Mouse (Mus musculus) forebrain, embryonic 15.5 days (tissue): Measurements from ENCODE around the gene Ssbp3. TPM values are rescaled to one million over a fixed set of nuclear protein-coding genes. Genes with fewer than 3 reads are reported as not detected.
A peak's percentile ranks its signal among the peaks of the same experiment; 100 is the strongest.

ENCODE experiments used
- ATAC-seq: fragments of 200-750 bp; cut with Nextera tagmentation; replicated peaks from 2 replicates; pipeline ENCODE4 v1.8.0; 2017; ENCODE audit warnings: mild to moderate bottlenecking, moderate TSS enrichment, moderate library complexity
- H3K27ac ChIP-seq: fragments of 300-500 bp; sonication (generic); replicated peaks from 2 replicates; pipeline ENCODE4 v1.5.1; 2015; ENCODE audit warnings: mild to moderate bottlenecking, inconsistent platforms
- H3K27me3 ChIP-seq: fragments of 300-500 bp; sonication (generic); 2 replicates; pipeline ENCODE4 v1.6.1; 2015; ENCODE audit warnings: inconsistent platforms
- H3K36me3 ChIP-seq: fragments of 300-500 bp; sonication (generic); 2 replicates; pipeline ENCODE4 v1.6.1; 2015; ENCODE audit warnings: mild to moderate bottlenecking, inconsistent platforms
- H3K4me1 ChIP-seq: fragments of 300-500 bp; sonication (generic); 2 replicates; pipeline ENCODE4 v1.6.1; 2015; ENCODE audit warnings: inconsistent platforms
- H3K4me2 ChIP-seq: fragments of 300-500 bp; sonication (generic); replicated peaks from 2 replicates; pipeline ENCODE4 v1.6.1; 2015; ENCODE audit warnings: mild to moderate bottlenecking, inconsistent platforms
- H3K4me3 ChIP-seq: fragments of 300-500 bp; sonication (generic); 2 replicates; pipeline ENCODE4 v1.5.1; 2015; ENCODE audit warnings: mild to moderate bottlenecking, inconsistent platforms
- H3K9ac ChIP-seq: fragments of 300-500 bp; sonication (generic); replicated peaks from 2 replicates; pipeline ENCODE4 v1.6.1; 2015; ENCODE audit warnings: mild to moderate bottlenecking, inconsistent platforms
- H3K9me3 ChIP-seq: fragments of 300-500 bp; sonication (generic); 2 replicates; pipeline ENCODE4 v1.6.1; 2016; ENCODE audit warnings: inconsistent platforms
- WGBS: fragments of 180-500 bp; shearing (Covaris S2); methylation state at CpG from one replicate; pipeline ENCODE4 v1.1.7; 2015; ENCODE audit warnings: mixed read lengths; 5-methylcytosine and 5-hydroxymethylcytosine counted together
- polyA plus RNA-seq: library from polyadenylated mRNA; unstranded; fragments of >200 nt; fragmentation: Nextera tagmentation; extraction: Ambion mirVana; gene quantifications from 2 replicates; pipeline ENCODE4 v1.2.1, GENCODE M21; 2015

The Ssbp3 gene
- polyA plus RNA-seq, 1 experiment from 2014 or later, result 198 TPM

- WGBS, result 89% methylated on average over 4 of the region's 4 CpGs
- ATAC-seq, result no peak
- no peak overlapping the region for H3K9ac ChIP-seq
- H3K27me3 ChIP-seq, result no peaks in the 10 kb centered on the region
- H3K4me2 ChIP-seq, result no peak overlapping the region
- H3K36me3 ChIP-seq, result no peaks in the 10 kb centered on the region
- H3K27ac ChIP-seq, result no peak overlapping the region
- H3K4me3 ChIP-seq, result no peak overlapping the region
- peaks cover 62% of the 10 kb centered on the region for H3K4me1 ChIP-seq
- H3K9me3 ChIP-seq, result no peaks in the 10 kb centered on the region
These were observed 61.6 kb downstream of the Ssbp3 start for GRCm38 (mm10) chr4:106972061-106972460.

GRCm38 (mm10) chr4:106972461-106973384, 62.2 kb downstream of the Ssbp3 start:
- 83% methylated on average over 15 of the region's 15 CpGs for WGBS
- H3K4me1 ChIP-seq, result peaks cover 68% of the 10 kb centered on the region
- H3K9ac ChIP-seq, result no peak overlapping the region
- 0 out of 2 replicates have a peak overlapping the region, but pooled peaks have one; percentile 23 for H3K27ac ChIP-seq
- H3K4me3 ChIP-seq, result no peak overlapping the region
- ATAC-seq, result no peak
- no peaks in the 10 kb centered on the region for H3K27me3 ChIP-seq
- H3K4me2 ChIP-seq, result no peak overlapping the region
- H3K36me3 ChIP-seq, result no peaks in the 10 kb centered on the region
- no peaks in the 10 kb centered on the region for H3K9me3 ChIP-seq

DNA sequence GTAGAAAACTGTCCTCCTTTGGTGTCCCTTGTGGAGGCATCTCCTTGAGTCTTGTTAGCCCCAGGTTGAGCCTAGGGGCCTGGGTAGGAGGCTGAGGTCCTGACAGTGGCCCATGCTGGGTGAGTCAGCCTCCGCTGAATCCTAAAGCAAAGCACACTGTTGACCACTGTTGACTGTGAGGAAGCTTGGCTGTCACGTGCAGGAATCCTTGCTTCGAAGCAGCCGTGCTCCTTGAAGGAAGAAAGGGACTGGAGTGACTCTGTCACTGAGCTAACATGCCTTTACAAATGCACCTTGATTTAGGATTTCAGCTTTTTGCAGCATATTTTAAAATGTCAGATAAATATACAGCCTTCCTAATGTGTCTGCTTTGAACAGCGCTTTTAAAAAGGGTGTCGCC, 64.8 kb downstream of the Ssbp3 start:
- peaks cover 70% of the 10 kb centered on the region for H3K4me1 ChIP-seq
- H3K27ac ChIP-seq, result no peak overlapping the region
- 66% methylated on average over 6 of the region's 6 CpGs for WGBS
- H3K27me3 ChIP-seq, result no peaks in the 10 kb centered on the region
- no peaks in the 10 kb centered on the region for H3K9me3 ChIP-seq
- H3K4me2 ChIP-seq, result no peak overlapping the region
- no peak overlapping the region for H3K9ac ChIP-seq
- no peaks in the 10 kb centered on the region for H3K36me3 ChIP-seq
- ATAC-seq, result no peak
- H3K4me3 ChIP-seq, result no peak overlapping the region

- ATAC-seq, result no peak
- no peaks in the 10 kb centered on the region for H3K27me3 ChIP-seq
- no peaks in the 10 kb centered on the region for H3K9me3 ChIP-seq
- peaks cover 65% of the 10 kb centered on the region for H3K4me1 ChIP-seq
- H3K9ac ChIP-seq, result no peak overlapping the region
- 39% methylated on average over 4 of the region's 4 CpGs for WGBS
- no peak overlapping the region for H3K4me3 ChIP-seq
- no peak overlapping the region for H3K27ac ChIP-seq
- H3K4me2 ChIP-seq, result no peak overlapping the region
- H3K36me3 ChIP-seq, result no peaks in the 10 kb centered on the region
These were observed 65.4 kb downstream of the Ssbp3 start for GRCm38 (mm10) chr4:106975890-106976289.

DNA sequence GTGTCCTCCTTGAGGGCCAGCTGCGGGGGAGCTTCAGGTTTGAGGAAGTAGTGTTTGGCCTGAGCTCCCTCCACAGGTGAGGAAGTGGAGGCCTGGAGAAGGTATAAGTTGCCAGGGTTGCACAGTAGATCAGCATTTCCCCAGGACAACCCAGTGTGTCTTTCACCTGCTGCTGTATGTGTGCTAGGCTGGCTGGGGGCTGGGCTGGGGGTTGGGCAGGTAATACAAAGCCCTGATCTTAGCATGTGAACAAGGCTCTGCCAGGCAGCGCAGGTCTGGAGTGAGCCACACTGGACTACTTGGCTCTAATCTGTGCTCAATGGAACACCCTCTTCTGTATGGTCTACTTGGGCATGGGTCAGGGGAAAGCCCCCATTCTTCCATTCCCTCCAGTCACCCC, 66.1 kb downstream of the Ssbp3 start:
- Histone ChIP-seq H3K9me3 (no peaks in the 10 kb centered on the region), H3K27me3 (no peaks in the 10 kb centered on the region), H3K36me3 (no peaks in the 10 kb centered on the region), H3K27ac (peak overlapping the region; percentile 69), H3K4me3 (no peak overlapping the region), H3K9ac (no peak overlapping the region), H3K4me2 (no peak overlapping the region), H3K4me1 (peaks cover 65% of the 10 kb centered on the region)
- no peak for ATAC-seq
- 49% methylated on average over 2 of the region's 2 CpGs for WGBS

GRCm38 (mm10) chr4:106977218-106977651, 66.7 kb downstream of the Ssbp3 start:
- Histone ChIP-seq H3K4me3 (no peak overlapping the region), H3K27ac (peak overlapping the region; percentile 69), H3K4me1 (peaks cover 64% of the 10 kb centered on the region), H3K36me3 (no peaks in the 10 kb centered on the region), H3K4me2 (no peak overlapping the region), H3K9ac (no peak overlapping the region), H3K27me3 (no peaks in the 10 kb centered on the region), H3K9me3 (no peaks in the 10 kb centered on the region)
- 6% methylated on average over 6 of the region's 6 CpGs for WGBS
- no peak for ATAC-seq

DNA sequence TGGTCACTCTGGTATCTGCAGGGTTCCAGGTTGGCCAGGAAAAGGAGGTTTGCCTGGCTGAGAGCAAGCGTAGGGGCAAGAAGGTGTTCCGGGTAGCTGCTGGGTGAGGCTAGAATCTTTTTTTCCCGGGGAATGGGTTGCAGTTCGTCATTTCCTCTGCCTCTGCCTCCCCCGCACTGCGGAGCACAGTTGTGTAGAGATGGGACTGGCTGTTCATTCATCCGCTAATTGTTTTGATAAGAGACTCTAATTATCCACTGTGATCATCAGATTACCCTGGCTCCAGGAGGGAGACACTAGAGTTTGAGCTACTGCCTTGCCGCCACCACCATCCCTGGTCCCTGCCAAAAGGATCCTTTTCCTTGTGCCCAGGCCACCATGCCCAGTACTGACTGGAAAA, 67.9 kb downstream of the Ssbp3 start:
- H3K36me3 ChIP-seq, result no peaks in the 10 kb centered on the region
- H3K9me3 ChIP-seq, result no peaks in the 10 kb centered on the region
- no peak overlapping the region for H3K4me3 ChIP-seq
- peaks cover 65% of the 10 kb centered on the region for H3K4me1 ChIP-seq
- WGBS, result 29% methylated on average over 8 of the region's 8 CpGs
- 0 out of 2 replicates have a peak overlapping the region, but pooled peaks have one; percentile 7 for H3K9ac ChIP-seq
- peak overlapping the region; percentile 69 for H3K27ac ChIP-seq
- no peaks in the 10 kb centered on the region for H3K27me3 ChIP-seq
- H3K4me2 ChIP-seq, result no peak overlapping the region
- ATAC-seq, result peak; percentile 11

GRCm38 (mm10) chr4:106980669-106981068, 70.2 kb downstream of the Ssbp3 start:
- Histone ChIP-seq H3K9me3 (no peaks in the 10 kb centered on the region), H3K36me3 (no peaks in the 10 kb centered on the region), H3K4me3 (no peak overlapping the region), H3K4me2 (no peak overlapping the region), H3K9ac (no peak overlapping the region), H3K27ac (no peak overlapping the region), H3K27me3 (no peaks in the 10 kb centered on the region), H3K4me1 (peaks cover 76% of the 10 kb centered on the region)
- ATAC-seq, result no peak
- WGBS, result 45% methylated on average over 7 of the region's 7 CpGs

DNA sequence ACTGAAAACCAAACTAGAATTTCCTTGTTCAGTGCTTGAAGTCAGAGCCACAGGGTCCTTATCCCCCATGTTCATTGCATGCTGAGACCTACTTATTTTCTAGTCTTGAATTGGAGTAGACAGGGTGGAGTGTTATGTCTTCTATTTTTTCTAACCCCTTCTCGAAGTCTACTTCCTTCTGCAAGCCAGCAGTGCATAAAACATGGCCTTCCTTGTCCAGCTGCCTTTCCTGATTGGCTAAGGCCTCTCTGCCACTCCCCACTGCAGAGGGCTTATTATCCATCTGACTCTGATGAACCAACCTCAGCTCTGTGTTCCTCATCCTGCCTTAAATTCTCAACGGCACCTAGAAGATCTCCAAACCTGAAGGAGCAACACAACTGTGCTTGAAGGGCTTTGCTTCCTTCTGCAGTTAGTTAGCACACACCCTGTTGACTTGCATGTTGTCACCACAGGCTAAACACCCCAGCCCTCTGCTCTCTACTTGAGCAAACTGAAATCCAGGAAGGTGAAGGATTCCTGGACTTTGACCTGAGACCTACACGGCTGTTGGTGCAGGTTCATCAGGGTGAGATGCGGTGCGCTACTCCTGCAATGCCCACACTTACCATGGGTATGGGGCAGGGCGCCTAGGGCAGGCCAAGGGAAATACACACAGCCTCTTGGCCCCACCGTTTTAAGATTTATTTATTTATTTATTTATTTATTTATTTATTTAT, 71.0 kb downstream of the Ssbp3 start:
- no peaks in the 10 kb centered on the region for H3K27me3 ChIP-seq
- no peak for ATAC-seq
- H3K4me3 ChIP-seq, result no peak overlapping the region
- 91% methylated on average over 7 of the region's 7 CpGs for WGBS
- no peaks in the 10 kb centered on the region for H3K36me3 ChIP-seq
- no peak overlapping the region for H3K27ac ChIP-seq
- no peak overlapping the region for H3K4me2 ChIP-seq
- H3K9me3 ChIP-seq, result no peaks in the 10 kb centered on the region
- H3K4me1 ChIP-seq, result peaks cover 76% of the 10 kb centered on the region
- no peak overlapping the region for H3K9ac ChIP-seq

DNA sequence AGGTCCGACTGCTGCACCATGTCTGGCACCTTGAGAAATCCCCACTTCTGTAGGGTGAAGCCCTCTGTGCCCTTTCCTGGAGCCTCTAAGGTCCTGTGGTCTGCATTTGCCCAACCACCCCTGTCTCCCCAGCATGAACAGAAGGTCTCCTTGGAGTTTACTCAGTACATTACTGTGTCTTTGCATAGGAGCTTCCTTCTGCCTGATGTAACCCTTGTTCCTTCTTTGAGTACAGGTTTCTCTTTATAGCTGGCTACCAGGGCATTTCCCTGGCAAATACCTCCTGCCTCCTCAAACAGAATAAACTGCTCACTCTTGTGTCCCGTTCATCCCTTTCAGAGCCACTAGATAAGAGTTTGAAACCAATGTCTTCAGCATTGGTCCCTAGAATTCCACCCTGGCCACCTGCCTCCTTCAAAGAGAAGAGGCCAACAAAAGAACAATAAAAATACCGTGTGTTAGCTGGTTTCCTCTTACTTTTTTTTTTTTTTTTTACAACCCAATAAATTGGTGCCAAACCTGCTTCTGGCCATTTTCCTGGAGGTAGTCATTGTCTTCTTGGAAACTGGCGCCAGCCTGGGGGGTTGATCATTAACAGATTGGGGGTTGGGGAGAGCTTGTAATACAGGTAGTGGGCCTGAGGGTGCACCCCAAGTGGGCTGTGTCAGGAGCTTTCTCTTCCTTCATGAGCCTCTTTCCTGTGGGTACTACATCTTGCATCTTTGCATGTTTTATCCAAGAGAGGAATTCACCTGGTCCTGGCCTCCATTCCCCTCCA, 72.0 kb downstream of the Ssbp3 start:
- Histone ChIP-seq H3K27ac (peak overlapping the region; percentile 86), H3K4me2 (no peak overlapping the region)

GRCm38 (mm10) chr4:106983908-106984515, 73.5 kb downstream of the Ssbp3 start:
- Histone ChIP-seq H3K9me3 (no peaks in the 10 kb centered on the region), H3K4me2 (no peak overlapping the region), H3K36me3 (no peaks in the 10 kb centered on the region), H3K27ac (peak overlapping the region; percentile 86), H3K27me3 (no peaks in the 10 kb centered on the region), H3K4me1 (peaks cover 74% of the 10 kb centered on the region), H3K9ac (no peak overlapping the region), H3K4me3 (no peak overlapping the region)
- ATAC-seq, result peak; percentile 72
- WGBS, result 44% methylated on average over 7 of the region's 7 CpGs

More for the DNA sequence above, 72.0 kb downstream of the Ssbp3 start:
- no peaks in the 10 kb centered on the region for H3K36me3 ChIP-seq
- ATAC-seq, result no peak
- peaks cover 74% of the 10 kb centered on the region for H3K4me1 ChIP-seq
- no peaks in the 10 kb centered on the region for H3K27me3 ChIP-seq
- H3K4me3 ChIP-seq, result no peak overlapping the region
- H3K9me3 ChIP-seq, result no peaks in the 10 kb centered on the region
- WGBS, result 51% methylated on average over 4 of the region's 4 CpGs
- no peak overlapping the region for H3K9ac ChIP-seq
